ENCODE assay signal across 8 mouse cellular contexts in genomic region chr2:91649553-91650359, GRCm38 (mm10). TPM values are rescaled to one million over a fixed set of nuclear protein-coding genes. Genes with fewer than 3 reads are reported as not detected.
DNase-seq lines count a peak whose midpoint lies in the region; ATAC-seq and TF ChIP-seq lines count a peak whose summit lies in the region.

TSS of gene Zfp408 (minus strand) at chr2:91649791.
TSS of gene Arhgap1 (plus strand) at chr2:91649860.

- peak; percentile 70; the same call in 1 of the 2 replicates for TF ChIP-seq POLR2A in bone marrow, adult 2 months (IDR thresholded peaks at IDR 0.05; ENCODE audit: borderline replicate concordance, control insufficient read depth, low read depth, low read length)
- TF ChIP-seq POLR2A in limb, embryonic 14.5 days (IDR thresholded peaks at IDR 0.05; ENCODE audit: borderline replicate concordance, extremely low read depth, insufficient read depth, insufficient read length): peak; percentile 40; the same call in 1 of the 2 replicates

- peak; percentile 100 for DNase-seq in 416B (ENCODE audit: low read depth)
- DNase-seq in heart, adult 8-10 months (ENCODE audit: low spot score): peak; percentile 97
- DNase-seq in kidney, adult 9 months: peak; percentile 98
- peak; percentile 100 for DNase-seq in limb, embryonic 14.5 days (ENCODE audit: low spot score)
- DNase-seq in midbrain, postnatal 0 days (ENCODE audit: low spot score): peak; percentile 99
- DNase-seq in spleen, postnatal 14 days (ENCODE audit: low spot score in 2 of 2): peak; percentile 87 to 94

- H3K9ac ChIP-seq in embryonic facial prominence, embryonic 15.5 days: peak within 1 kb of the TSS; percentile 89
- peak within 1 kb of the TSS; percentile 89 for H3K9ac ChIP-seq in limb, embryonic 14.5 days (ENCODE audit: low read depth, low read length, severe bottlenecking)
- H3K9ac ChIP-seq in midbrain, postnatal 0 days (replicated peaks; ENCODE audit: low read length, poor library complexity, severe bottlenecking): peak within 1 kb of the TSS; percentile 93

- under 1% methylated on average over 44 of the region's 44 CpGs for WGBS in bone marrow, adult 2 months
- WGBS in embryonic facial prominence, embryonic 15.5 days: under 1% methylated on average over 44 of the region's 44 CpGs
- WGBS in limb, embryonic 14.5 days: 0% methylated on average over 44 of the region's 44 CpGs
- under 1% methylated on average over 43 of the region's 44 CpGs for WGBS in midbrain, postnatal 0 days

- TF ChIP-seq CTCF in bone marrow, adult 2 months (IDR thresholded peaks at IDR 0.05; ENCODE audit: control insufficient read depth, insufficient read depth, low read length): no peak
- no peak; the same call in 1 of the 2 replicates for TF ChIP-seq CTCF in midbrain, postnatal 0 days (IDR thresholded peaks at IDR 0.05)

- no peaks in the 10 kb centered on the region for H3K27me3 ChIP-seq in embryonic facial prominence, embryonic 15.5 days
- H3K27me3 ChIP-seq in limb, embryonic 14.5 days (ENCODE audit: control insufficient read depth, insufficient read depth, low read length): no peaks in the 10 kb centered on the region
- no peaks in the 10 kb centered on the region for H3K27me3 ChIP-seq in midbrain, postnatal 0 days (ENCODE audit: insufficient read depth, low read length)

- peaks cover 47% of the 10 kb centered on the region for H3K36me3 ChIP-seq in embryonic facial prominence, embryonic 15.5 days
- H3K36me3 ChIP-seq in limb, embryonic 14.5 days (ENCODE audit: control insufficient read depth, insufficient read depth, low read length): peaks cover 51% of the 10 kb centered on the region
- H3K36me3 ChIP-seq in midbrain, postnatal 0 days (ENCODE audit: insufficient read depth, low read length): peaks cover 35% of the 10 kb centered on the region

- peak; percentile 92 for ATAC-seq in embryonic facial prominence, embryonic 15.5 days (ENCODE audit: insufficient number of reproducible peaks, low FRiP score, low TSS enrichment, low read depth)
- peak; percentile 96 for ATAC-seq in limb, embryonic 14.5 days (ENCODE audit: low FRiP score, low read depth)
- peak; percentile 92 for ATAC-seq in midbrain, postnatal 0 days (ENCODE audit: low FRiP score)

- H3K4me2 ChIP-seq in embryonic facial prominence, embryonic 15.5 days (replicated peaks): peak within 1 kb of the TSS; percentile 94
- peak within 1 kb of the TSS; percentile 82 for H3K4me2 ChIP-seq in limb, embryonic 14.5 days (replicated peaks; ENCODE audit: low read depth, low read length, severe bottlenecking)
- peak within 1 kb of the TSS; percentile 99 for H3K4me2 ChIP-seq in midbrain, postnatal 0 days (ENCODE audit: low read depth, low read length, poor library complexity, severe bottlenecking)

- no peaks in the 10 kb centered on the region for H3K9me3 ChIP-seq in embryonic facial prominence, embryonic 15.5 days (replicated peaks)
- no peaks in the 10 kb centered on the region for H3K9me3 ChIP-seq in limb, embryonic 14.5 days (ENCODE audit: control insufficient read depth, low read length)
- no peaks in the 10 kb centered on the region for H3K9me3 ChIP-seq in midbrain, postnatal 0 days (ENCODE audit: low read length)

- H3K27ac ChIP-seq in bone marrow, adult 2 months (ENCODE audit: control insufficient read depth, insufficient read depth, low read depth, low read length, poor library complexity): peak within 1 kb of the TSS; percentile 80
- peak within 1 kb of the TSS; percentile 96 for H3K27ac ChIP-seq in embryonic facial prominence, embryonic 15.5 days (replicated peaks)
- peak within 1 kb of the TSS; percentile 81 for H3K27ac ChIP-seq in limb, embryonic 14.5 days (replicated peaks; ENCODE audit: low read depth, low read length)
- H3K27ac ChIP-seq in midbrain, postnatal 0 days (ENCODE audit: low read depth, low read length): peak within 1 kb of the TSS; percentile 85

- no peaks in the 10 kb centered on the region; the same call in 1 of the 2 replicates for H3K4me1 ChIP-seq in bone marrow, adult 2 months (ENCODE audit: control insufficient read depth, insufficient read depth, low read length)
- H3K4me1 ChIP-seq in embryonic facial prominence, embryonic 15.5 days: peaks cover 28% of the 10 kb centered on the region
- peaks cover 11% of the 10 kb centered on the region for H3K4me1 ChIP-seq in limb, embryonic 14.5 days (ENCODE audit: control insufficient read depth, insufficient read depth, low read length)
- peaks cover 10% of the 10 kb centered on the region; the same call in 1 of the 2 replicates for H3K4me1 ChIP-seq in midbrain, postnatal 0 days (ENCODE audit: insufficient read depth, low read length)

- H3K4me3 ChIP-seq in bone marrow, adult 2 months (replicated peaks; ENCODE audit: control insufficient read depth, low read depth, low read length): peak within 1 kb of the TSS; percentile 86
- peak within 1 kb of the TSS; percentile 74 for H3K4me3 ChIP-seq in embryonic facial prominence, embryonic 15.5 days (replicated peaks)
- H3K4me3 ChIP-seq in limb, embryonic 14.5 days (replicated peaks; ENCODE audit: low read length): peak within 1 kb of the TSS; percentile 71
- H3K4me3 ChIP-seq in midbrain, postnatal 0 days (ENCODE audit: low read depth, low read length): peak within 1 kb of the TSS; percentile 87

RNA-seq across cellular contexts. Expression of gene Zfp408, which starts in this region (rescaled TPM):
- 6.8 and 6.9 TPM in 2 replicates for polyA plus RNA-seq in bone marrow, adult 2 months (2011; ENCODE audit: insufficient read depth, insufficient read length, low replicate concordance, missing spikeins)
- polyA plus RNA-seq in embryonic facial prominence, embryonic 15.5 days (2015; fragmentation: Nextera tagmentation; extraction: Ambion mirVana): 9.2 and 13.2 TPM in 2 replicates
- total RNA-seq in heart, adult 8-10 months (2022): 1 to 10 TPM; 2.6 to 4.1 (median 2.9) TPM
- polyA plus RNA-seq in limb, embryonic 14.5 days (2012; rRNA removed): 29.8 and 34.8 TPM in 2 replicates
- polyA plus RNA-seq in limb, embryonic 14.5 days (2014; fragmentation: Nextera tagmentation; extraction: Ambion mirVana): 5.7 and 7.9 TPM in 2 replicates
- 14.9 and 20.5 TPM in 2 replicates for total RNA-seq in midbrain, postnatal 0 days (2014; rRNA removed)
- polyA plus RNA-seq in midbrain, postnatal 0 days (2015; fragmentation: Nextera tagmentation; extraction: Ambion mirVana): 9.7 and 10.7 TPM in 2 replicates

RNA-seq across cellular contexts. Expression of gene Arhgap1, which starts in this region (rescaled TPM):
- polyA plus RNA-seq in bone marrow, adult 2 months (2011; ENCODE audit: insufficient read depth, insufficient read length, low replicate concordance, missing spikeins): 15.4 and 35.2 TPM in 2 replicates
- 122 and 129 TPM in 2 replicates for polyA plus RNA-seq in embryonic facial prominence, embryonic 15.5 days (2015; fragmentation: Nextera tagmentation; extraction: Ambion mirVana)
- 10 to 100 TPM; 20.6 to 24.6 (median 22.2) TPM for total RNA-seq in heart, adult 8-10 months (2022)
- polyA plus RNA-seq in limb, embryonic 14.5 days (2012; rRNA removed): 105 and 126 TPM in 2 replicates
- polyA plus RNA-seq in limb, embryonic 14.5 days (2014; fragmentation: Nextera tagmentation; extraction: Ambion mirVana): 121 and 125 TPM in 2 replicates
- 95.8 and 101 TPM in 2 replicates for total RNA-seq in midbrain, postnatal 0 days (2014; rRNA removed)
- polyA plus RNA-seq in midbrain, postnatal 0 days (2015; fragmentation: Nextera tagmentation; extraction: Ambion mirVana): 96.6 and 99.3 TPM in 2 replicates

Comparison
In these comparisons a context has a peak if more than half of its experiments do, and no peak if none do; other contexts are left out.
1. Peak in every context shown above with its lines: DNase-seq, ATAC-seq, H3K4me3 ChIP-seq and H3K27ac ChIP-seq.